Mouse (Mus musculus) T-cell, adult 2 months (primary cell): ENCODE measurements around the gene Vmn1r117.
"Not testable (repeated sequence)": the region's sequence is repeated elsewhere in the genome, so short reads cannot be mapped to it uniquely, and the experiment has no call there.

Source experiments
- DNase-seq: peaks from one replicate; pipeline ENCODE4 v3.0.0; 2022; ENCODE audit warnings: low spot score

Gene Vmn1r117

DNA sequence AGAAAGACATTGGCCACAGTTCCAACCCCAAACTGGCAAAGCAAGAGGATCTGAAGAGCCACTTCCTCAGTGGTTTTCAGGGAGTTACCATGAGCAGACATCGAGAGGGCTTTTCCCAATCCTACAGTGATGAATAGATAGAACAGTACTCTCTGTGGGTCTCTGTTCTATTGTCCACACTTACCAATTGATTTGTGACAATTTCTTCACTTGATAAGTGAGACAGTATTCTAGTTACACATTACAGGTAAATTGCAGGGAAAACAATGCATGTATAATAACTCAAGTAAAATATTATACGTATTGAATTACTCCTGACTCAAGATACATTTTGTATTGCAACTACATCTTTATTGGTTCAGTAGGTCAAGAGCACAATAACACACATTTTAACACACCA lies at the start of gene Vmn1r117:
Gene Vmn1r117, minus strand, starts transcription at position 101 of the 400 bp plus-strand sequence.
- not testable (repeated sequence) for DNase-seq

DNA sequence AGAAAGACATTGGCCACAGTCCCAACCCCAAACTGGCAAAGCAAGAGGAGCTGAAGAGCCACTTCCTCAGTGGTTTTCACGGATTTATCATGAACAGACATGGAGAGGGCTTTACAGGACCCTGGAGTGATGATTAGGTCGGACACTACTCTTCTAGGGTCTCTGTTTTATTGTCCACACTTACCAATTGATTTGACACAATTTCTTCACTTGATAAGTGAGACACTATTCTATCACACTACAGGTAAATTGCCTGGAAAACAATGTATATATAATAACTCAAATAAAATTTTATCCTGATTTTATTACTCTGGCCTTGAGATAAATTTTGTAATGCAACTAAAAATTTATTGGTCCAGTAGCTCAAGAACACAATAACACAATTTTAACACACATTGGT lies 28.3 kb upstream of the Vmn1r117 start, which contains the start of gene Vmn1r118:
Gene Vmn1r118, minus strand, starts transcription at position 101 of the 400 bp plus-strand sequence.
- not testable (repeated sequence) for DNase-seq

DNA sequence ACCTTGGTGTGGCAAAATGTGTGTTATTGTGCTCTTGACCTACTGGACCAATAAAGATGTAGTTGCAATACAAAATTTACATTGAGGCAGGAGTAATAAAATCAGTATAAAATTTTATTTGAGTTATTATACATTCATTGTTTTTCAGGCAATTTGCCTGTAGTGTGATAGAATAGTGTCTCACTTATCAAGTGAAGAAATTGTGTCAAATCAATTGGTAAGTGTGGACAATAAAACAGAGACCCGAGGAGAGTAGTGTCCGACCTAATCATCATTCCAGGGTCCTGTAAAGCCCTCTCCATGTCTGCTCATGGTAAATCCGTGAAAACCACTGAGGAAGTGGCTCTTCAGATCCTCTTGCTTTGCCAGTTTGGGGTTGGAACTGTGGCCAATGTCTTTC lies 12.0 kb downstream of the Vmn1r117 start, which contains the start of gene Vmn1r116:
Gene Vmn1r116, plus strand, starts transcription at position 301 of the 400 bp plus-strand sequence.
- DNase-seq, result not testable (repeated sequence)

DNA sequence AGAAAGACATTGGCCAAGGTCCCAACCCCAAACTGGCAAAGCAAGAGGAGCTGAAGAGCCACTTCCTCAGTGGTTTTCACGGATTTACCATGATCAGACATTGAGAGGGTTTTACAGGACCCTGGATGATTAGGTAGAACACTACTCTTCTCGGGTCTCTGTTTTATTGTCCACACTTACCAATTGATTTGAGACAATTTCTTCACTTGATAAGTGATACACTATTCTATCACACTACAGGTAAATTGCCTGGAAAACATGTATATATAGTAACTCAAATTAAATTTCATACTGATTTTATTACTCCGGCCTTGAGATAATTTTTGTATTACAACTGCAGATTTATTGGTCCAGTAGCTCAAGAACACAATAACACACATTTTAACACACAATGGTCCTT lies 39.0 kb downstream of the Vmn1r117 start, which contains the start of gene Vmn1r115:
Gene Vmn1r115, minus strand, starts transcription at position 101 of the 400 bp plus-strand sequence.
- DNase-seq, result not testable (repeated sequence)
